Mouse (Mus musculus) erythroblast, embryonic 14.5 days (primary cell): ENCODE data around the gene Gpr146.

Source experiments
- GATA1 ChIP-seq: IDR thresholded peaks from 2 replicates; pipeline ENCODE4 v1.6.1; 2012; ENCODE audit warnings: low read length, inconsistent platforms, mixed read lengths
- TAL1 ChIP-seq: IDR thresholded peaks from 3 replicates; pipeline ENCODE4 v1.6.1; 2012; ENCODE audit warnings: low read length, inconsistent platforms, mixed read lengths

- TF ChIP-seq TAL1, result no peak
- TF ChIP-seq GATA1, result no peak
Observed at GRCm38 (mm10) chr5:139345364-139345714, 32.2 kb upstream of the Gpr146 start.
